Mouse (Mus musculus) large intestine, adult 2 months (tissue): ENCODE results near the gene Mogat2. TPM values are rescaled to one million over a fixed set of nuclear protein-coding genes. Genes with fewer than 3 reads are reported as not detected.

ENCODE experiments used
- DNase-seq: peaks from one replicate; pipeline ENCODE4 v3.0.0-alpha.2; 2012; ENCODE audit warnings: low read depth, low spot score
- WGBS: fragments of 180-500 bp; shearing (Covaris S2); methylation state at CpG from one replicate; pipeline ENCODE4 v1.1.7; 2018; 5-methylcytosine and 5-hydroxymethylcytosine counted together
- polyA plus RNA-seq: library from polyadenylated mRNA; depleted of rRNA; stranded (reverse); fragments of >200 nt; gene quantifications from 2 replicates; pipeline ENCODE4 v1.2.3, GENCODE M21; 2012

Mogat2 gene
- polyA plus RNA-seq, 1 experiment: 244 TPM

DNA sequence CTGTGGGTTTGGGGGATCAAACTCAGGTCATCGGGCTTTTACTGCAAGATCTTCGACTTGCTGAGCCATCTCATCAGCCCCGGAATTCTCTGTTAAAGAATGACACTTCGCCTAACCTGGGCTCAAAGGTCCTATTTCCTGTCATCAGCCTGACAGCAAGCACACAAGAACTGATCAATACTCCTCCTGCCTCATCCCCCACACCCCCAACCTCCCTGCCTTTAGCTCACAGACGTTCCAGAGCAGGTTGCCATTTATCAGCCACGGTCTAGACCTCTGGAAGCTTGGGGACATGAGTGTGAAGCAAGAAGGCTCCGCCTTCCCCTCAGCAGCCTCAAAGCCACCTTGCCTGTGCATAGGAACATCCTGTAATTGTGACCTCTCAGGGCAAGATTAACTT, 32.1 kb downstream of the Mogat2 start:
- DNase-seq: no peak
- 75% methylated on average over 7 of the region's 7 CpGs for WGBS

DNA sequence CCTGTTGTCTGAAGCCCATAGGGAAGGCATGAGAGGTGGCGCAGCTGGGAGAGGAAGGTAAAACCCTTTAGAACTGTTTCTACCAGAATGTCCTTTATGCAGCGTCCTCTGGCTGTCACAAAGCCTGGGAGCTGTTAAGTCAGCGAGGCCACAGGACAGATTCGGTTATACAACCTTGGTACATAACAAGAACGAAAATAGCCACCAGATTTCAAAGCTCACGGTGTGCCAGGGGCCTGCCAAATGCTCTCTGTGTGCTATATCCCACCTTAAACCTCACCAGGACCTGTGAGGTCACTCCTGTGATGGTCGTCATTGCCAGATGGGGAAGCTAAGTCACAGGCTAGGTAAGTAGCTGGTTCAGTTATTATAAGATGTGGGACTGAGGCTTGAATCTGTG, 36.3 kb downstream of the Mogat2 start:
- 80% methylated on average over 7 of the region's 7 CpGs for WGBS
- no peak for DNase-seq

DNA sequence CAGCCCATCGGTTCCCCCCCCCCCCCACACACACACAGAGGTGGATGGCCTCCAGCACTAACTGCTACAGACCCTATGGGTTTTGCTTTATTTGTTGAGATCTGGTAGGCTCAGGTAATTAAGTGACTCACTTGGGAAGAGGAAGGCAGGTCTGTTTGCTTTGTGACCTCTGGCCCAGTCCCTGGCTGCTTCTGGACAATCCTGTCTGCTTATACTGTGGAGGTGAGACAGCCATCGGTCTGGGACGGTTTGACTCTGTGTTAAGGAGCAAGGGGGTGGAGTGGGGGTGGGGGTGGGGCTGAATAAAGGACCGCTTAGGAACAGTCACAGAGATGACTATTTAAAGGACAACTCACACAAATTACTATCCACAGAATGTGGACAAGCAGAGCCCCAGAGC, 38.1 kb downstream of the Mogat2 start:
- DNase-seq: no peak

DNA sequence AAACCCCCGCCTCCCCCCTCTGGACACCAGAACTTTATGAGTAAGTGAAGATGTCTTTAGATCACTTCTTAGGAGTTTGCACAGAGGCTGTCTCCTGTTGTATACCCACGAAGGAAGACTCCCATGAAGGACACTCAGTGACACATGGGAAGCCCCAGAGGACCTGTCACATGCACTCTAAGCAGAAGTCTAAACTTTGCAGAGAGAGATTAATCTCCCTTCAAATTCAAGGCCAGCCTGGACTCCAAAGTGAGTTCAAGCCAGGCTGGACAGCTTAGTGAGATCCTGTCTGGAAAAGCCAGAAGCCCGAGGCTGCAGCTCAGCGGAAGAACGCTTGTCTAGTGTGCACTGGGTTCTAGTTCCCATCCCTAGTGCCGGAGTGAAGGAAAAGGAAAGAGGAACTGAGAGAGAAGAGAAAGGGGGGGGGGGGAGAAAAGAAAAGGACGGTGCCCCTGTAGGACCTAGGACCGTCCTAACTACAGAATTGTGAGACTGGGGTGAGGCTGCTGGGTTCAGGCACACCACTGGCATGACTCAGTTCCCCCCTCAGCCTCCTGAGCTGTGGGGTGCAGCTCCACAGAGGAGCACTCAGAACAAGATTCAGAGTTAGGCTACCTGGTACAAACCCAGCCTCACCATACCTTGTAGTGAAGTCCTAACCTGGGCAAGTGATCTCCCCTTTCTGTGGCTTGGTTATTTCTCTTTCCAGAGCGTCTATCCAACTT, 38.8 kb downstream of the Mogat2 start:
- no peak for DNase-seq
- 67% methylated on average over 9 of the region's 9 CpGs for WGBS

More for the DNA sequence above, 38.1 kb downstream of the Mogat2 start:
- 20% methylated on average over 4 of the region's 4 CpGs for WGBS

DNA sequence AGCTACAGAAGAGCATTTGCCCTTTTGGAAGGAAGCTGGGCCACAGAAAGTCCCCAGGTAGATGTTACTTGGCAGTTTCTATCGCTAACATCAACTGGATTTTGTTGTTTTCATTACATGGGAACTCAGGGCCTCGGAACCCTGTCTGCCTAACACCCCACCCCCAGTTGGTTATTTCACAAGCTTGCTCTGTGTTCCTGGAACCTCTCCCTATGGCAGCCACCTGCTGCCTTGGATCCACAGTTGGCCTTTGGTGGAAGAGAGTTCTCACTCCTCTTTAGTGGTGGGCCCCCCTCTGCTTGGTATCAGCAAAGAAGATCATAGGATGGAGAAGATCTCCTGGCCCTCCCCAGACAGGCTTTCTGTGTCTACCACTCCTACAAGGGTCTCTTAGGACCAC, 39.6 kb downstream of the Mogat2 start:
- WGBS: 82% methylated on average over 2 of the region's 2 CpGs
- DNase-seq: no peak

DNA sequence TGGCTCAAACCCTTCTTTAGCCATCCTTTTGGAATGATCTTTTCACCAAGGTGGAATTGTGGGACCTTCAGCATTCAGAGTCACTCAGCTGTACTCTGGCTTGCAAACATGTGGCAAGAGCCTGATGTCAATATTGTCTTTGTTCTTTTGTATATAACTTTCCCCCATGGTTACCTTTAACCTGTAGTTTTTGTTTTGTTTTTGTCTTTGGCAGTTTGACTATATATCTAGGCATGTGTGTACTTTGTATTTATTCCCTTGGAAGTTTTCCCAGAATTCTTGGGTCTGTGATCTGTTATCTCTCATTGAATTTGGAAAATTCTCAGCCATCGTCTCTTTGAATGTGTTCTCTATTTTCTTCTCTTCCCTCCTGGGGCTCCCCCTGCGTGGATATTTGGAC, 43.9 kb downstream of the Mogat2 start:
- WGBS: 36% methylated on average over 2 of the region's 2 CpGs
- no peak for DNase-seq

DNA sequence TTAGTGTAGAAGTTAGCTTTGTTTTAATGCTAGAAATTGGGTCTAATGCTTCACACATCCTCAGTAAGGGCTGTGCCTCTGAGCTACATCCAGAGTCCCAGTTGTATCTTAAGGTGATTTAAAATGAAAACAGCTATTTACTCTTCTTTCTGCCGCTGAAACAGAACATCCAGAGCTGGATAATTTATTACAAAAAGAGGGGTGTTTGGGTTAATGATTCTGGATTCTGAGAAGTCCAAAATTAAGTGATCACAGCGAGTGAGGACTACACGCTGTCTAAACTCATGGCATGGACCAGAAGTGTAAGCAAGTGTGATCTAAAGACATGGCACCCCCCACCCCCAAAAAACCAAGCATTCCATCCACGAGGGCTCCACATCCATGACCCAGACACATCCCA, 44.5 kb downstream of the Mogat2 start:
- DNase-seq: no peak
- WGBS: 88% methylated on average over 4 of the region's 4 CpGs

DNA sequence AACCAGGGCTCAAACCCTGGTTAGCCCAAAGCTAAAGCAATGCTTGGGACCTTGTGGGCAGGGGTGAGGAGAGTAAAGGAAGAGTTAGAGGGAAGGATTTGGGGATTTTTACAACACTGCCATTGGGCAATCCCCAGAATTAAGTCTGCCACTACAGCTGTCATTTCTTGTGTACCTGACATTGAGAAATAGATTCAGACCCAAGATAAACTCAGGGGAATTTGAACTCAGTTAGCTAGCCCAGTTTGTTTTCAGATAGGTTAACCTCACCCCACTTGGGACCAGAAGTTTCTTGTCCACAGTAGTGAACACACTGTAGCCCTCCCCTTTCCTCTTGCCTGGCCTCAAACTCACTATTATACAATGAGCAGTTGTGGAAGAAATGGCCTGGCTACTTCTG, 47.0 kb downstream of the Mogat2 start:
- no peak for DNase-seq

DNA sequence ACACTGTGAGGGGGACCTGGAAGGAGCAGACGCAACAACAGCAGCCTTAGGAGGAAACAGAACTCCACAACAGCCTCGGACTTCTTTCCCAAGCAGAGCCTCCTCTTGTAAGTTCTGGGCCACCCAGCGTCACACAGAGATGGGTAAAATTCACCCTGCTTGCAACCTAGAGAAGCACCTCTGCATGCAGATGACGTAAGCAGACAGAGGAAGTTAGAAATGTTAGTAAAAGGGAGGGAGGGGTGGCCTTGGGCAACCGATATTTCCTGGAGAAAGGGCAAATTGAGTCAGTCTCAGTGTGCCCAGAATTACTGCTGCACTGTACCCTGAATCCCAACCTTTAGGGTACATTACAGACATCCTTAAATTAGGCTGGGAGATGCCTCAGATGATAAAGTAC, 48.5 kb downstream of the Mogat2 start:
- 77% methylated on average over 5 of the region's 5 CpGs for WGBS
- no peak for DNase-seq

DNA sequence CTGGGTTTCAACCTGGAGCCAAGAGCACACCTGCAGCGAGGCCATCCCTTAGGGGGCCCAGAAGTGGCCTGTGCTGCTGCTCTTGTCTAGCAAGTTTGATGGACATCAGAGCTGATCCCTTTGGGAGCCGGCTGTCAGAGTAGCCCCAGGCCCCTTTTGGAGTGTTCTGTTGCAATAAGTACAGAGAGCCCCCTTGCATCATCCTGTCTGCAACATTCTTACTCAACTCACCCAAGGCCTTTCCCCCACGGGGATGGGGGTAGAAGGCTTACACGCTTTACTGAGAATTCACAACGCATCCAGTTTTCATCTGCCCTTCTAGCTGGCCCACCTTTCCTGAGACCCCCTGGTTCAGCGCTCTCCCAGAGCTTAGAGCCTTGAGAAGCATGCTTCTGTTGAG, 49.8 kb downstream of the Mogat2 start:
- DNase-seq: no peak
- WGBS: 86% methylated on average over 6 of the region's 6 CpGs

DNA sequence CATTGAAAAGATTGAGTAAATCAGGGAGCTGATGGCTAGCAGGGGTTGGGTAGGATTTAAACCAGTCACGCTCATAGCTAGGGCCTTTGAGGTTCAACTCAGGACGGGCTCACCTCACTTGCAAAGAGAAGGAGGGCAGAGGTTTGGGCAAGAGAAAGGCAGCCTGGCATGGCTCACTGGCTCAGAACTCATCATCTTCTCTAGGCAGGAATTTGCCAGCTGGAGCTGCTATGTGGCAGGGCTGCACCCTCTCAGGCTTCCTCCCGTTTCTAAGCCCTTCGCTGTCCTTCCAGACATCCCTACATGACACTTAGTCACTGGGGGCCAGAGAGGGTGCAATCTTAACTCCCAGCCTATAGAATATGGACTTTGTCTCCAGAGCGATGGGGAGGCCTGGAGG, 51.0 kb downstream of the Mogat2 start:
- DNase-seq: no peak
- WGBS: 81% methylated on average over 5 of the region's 5 CpGs

DNA sequence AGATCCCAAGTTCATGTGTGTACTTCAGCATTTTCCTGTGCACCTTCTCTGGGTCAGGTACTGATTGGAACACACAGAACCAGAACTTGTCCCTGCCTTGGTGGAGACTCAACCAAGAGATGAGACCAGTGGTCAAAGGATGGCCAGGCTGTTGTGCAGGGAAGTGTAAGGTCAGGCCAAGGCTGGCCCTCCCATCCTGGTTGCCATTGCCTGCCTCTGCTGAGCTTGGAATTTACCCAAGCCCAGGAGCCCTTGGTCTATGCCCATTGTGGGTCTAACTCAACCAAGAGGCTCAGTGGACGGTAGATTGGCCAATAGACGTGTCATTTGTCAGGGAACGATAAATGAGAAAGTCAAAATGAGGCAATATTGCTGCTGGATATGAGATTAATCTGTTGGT, 53.0 kb downstream of the Mogat2 start:
- WGBS: 93% methylated on average over 3 of the region's 3 CpGs
- DNase-seq: no peak

DNA sequence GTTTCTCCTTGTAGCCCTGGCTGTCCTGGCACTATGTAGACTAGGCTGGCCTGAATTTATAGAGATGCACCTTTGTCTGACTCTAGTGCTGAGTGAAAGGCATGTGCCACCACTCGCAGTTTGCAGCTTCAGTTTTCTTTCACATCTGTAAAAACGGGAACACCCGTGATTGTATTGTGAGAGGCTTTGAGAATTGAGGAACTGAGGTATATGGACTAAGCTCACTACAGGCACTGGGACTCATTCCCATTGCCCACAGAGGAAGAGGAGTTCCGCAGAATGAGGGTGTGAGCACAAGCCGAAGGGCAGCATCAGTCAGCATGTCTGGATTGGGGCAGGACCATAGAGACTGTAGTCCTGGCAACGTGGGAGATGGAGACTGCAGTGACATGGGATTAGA, 54.7 kb downstream of the Mogat2 start:
- 77% methylated on average over 6 of the region's 6 CpGs for WGBS

DNA sequence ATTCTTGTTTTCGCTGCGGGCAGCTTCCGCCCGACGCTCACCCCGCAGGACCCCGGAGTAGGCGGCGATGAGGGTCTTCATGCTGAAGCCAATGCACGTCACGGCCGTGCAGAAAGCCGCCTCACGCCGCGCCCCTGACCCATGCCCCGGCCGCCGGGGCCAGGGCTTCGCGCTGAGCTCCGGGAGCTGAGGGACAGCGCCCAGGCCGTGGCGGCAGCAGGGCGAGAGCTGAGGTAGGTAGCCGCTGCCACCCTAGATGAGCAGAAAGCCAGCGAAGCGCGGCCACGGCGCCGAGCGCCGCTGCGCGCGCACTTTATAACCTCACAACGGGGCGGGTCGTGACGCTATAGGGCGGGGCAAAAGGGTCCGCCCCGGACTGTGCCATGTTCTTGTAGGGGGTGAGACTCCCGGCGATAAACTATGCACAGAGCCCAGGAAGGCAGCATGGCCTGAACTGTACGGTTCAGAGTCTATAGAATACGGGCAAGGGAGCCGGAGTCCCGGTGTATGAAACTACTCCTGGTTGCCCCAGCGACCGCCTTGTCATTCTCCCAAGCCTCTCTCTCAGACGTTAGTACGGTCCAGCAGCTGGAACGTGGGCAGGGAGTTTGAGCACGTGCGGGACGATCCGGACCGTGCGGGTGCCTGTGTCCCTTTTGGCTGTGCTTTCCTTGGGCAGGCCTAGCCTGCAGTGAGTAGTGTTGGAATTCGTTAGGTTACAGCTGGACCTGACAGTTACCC, 55.8 kb downstream of the Mogat2 start, which contains the start of gene Dgat2:
Gene Dgat2 (minus strand): TSS at position 288 of the 741 bp plus-strand sequence.
- DNase-seq: no peak
- under 1% methylated on average over 63 of the region's 63 CpGs for WGBS

More for the DNA sequence above, 54.7 kb downstream of the Mogat2 start:
- no peak for DNase-seq

DNA sequence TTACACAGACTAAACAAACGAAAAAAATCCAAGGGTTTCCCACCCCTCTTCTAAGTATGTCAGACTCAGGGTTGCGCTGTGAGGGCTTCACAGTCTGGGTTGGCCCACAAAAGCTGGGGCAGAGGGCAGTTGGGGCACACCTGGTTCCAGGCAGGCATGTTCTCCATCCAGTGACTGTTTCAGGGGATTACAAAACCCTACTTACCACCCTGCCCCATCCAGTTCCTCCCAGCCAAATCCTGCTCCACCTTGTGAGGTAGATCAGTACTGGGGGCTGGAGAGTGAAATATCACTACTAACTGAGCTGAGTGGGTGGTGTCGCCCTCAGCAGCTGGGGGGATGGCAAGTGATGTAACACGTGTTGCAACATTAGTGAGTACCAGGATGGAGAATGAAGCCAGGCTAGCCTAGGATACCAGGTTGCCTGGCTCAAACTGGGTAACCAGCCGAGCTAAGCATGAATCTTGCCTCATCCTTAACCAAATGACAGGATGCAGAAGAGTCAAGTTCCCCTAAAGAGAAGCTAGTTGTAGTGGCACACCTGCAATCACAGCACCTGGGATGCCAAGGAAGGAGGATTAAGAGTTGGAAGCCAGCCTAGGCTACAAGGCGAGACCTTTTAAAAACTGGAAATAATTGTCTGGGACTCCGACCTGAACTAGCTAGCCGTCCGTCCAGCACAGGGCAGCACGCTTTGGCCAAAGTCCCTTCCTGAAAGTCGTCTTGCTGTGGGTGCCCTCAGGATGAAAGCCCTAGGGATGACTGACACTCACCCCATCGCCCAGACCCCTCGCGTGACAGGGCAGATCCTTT, 56.6 kb downstream of the Mogat2 start:
- WGBS: 26% methylated on average over 14 of the region's 14 CpGs
- no peak for DNase-seq

DNA sequence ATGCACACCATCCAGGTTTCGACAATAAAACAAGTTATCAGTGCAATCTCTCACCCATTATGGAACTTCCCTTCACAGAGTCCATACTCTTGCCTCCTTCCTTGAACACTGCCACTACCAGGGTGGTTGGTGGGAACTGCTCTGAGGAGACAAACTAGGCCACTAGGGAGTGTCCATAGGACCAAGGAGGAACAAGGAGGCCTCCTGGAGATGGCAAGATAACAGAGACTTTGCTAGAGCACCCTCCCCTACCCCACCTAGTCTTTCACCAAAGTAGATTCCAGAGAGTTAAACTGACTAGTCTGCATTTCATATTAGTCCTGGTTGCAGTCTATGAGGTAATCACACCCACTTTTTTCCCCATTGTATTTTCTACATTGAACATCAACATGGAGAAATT, 58.3 kb downstream of the Mogat2 start:
- DNase-seq: no peak
- 46% methylated on average over 1 of the region's 1 CpGs for whole genome bisulfite sequencing

DNA sequence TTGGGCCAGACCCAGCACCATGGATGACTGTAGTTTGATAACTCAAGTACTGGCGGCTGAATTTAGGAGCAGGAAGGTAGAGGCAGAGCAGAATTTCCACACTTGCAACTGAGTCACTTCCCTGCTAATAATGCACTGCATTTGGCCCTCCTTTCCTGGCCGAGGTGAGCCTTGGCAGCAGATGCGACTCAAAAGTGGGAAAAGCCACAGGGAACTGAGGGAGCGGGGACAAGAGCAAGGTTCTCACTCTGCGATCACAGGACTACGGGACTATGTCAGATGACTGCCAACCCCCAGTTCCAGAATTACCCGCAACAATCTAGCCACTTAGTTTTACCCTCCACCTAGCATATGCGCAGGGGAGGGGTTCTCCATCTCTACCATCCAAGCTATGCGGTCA, 59.1 kb downstream of the Mogat2 start:
- no peak for DNase-seq
- WGBS: 95% methylated on average over 9 of the region's 9 CpGs

DNA sequence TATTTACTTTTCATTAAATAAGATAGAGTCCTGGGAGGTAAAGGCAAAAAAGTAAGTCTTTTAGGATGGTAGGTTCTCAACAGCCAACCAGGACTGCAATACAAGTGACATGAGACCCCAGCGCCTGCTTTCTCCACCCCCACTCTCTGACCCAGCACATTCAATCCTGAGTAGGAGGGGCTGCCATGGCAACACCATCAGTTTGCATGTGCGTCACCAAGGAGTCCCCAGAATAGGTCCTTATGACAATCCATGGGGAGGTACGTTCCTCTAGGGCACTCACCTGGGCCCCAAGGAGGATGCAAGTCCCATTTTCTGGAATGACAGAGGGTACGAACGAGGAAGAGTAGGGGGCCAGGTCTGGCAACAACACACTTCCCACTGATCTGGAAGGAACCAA, 61.0 kb downstream of the Mogat2 start:
- DNase-seq: no peak
- WGBS: 95% methylated on average over 5 of the region's 5 CpGs

DNA sequence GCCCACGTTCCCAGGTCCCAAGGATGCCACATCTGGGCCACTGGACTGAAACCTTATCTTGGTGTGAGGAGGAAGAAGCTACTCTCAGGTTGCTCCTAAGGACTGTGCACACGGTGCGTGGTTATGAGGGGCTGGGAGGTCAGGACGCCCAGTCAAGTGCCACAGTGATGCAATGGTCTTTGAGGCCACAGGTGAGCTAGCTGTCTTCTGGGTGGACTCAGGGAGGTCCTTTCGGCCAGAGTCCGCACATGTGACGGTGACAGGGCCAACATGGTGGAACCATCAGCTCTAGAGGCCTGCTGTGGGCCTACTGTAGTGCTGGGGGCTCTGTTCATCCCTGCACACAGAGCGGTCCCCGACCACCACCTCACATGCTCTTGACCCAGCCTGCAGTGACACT, 62.8 kb downstream of the Mogat2 start:
- DNase-seq: no peak

DNA sequence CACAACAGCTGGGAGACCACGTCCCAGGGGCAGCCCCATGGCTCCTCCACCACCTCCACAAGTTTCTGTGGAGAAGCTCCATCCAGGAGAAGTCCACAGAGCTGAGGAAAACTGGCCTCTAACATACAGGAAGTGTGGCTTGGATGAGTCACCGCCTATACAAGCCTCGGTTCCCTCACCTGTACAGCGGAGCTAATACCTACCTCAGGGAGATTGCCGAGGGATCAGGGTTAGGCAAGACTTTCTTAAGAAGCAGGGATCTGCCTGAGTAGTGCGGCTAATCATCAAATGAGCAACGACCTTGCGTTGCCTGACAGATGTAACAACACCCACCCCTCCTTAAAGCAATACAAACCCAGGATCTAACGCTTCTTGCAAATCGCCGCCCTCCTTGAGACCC, 63.3 kb downstream of the Mogat2 start:
- 53% methylated on average over 11 of the region's 11 CpGs for WGBS
- no peak for DNase-seq

More for the DNA sequence above, 62.8 kb downstream of the Mogat2 start:
- 97% methylated on average over 9 of the region's 9 CpGs for WGBS
